Mouse (Mus musculus) CD4-positive naive resting alpha-beta T cell, adult 57 days (primary cell): ENCODE data around the gene Egfem1. TPM values are rescaled to one million over a fixed set of nuclear protein-coding genes. Genes with fewer than 3 reads are reported as not detected.

ENCODE experiments used
- total RNA-seq: library from RNA; stranded (reverse); gene quantifications from one replicate; pipeline ENCODE4 v1.2.4, GENCODE M21; 2023

Egfem1 gene
- not detected for total RNA-seq

GRCm38 (mm10) chr3:29081952-29082295 lies at the start of gene Egfem1:
Egfem1 (plus strand) TSS chr3:29082023.

Other genes starting within 250 kb of the Egfem1 start
- gene Gm1527, start 189.4 kb upstream of the Egfem1 start, total RNA-seq, result not detected